Mouse (Mus musculus) kidney, postnatal 4 days (tissue): ENCODE data around the gene Col28a1.
A peak's percentile ranks its signal among the peaks of the same experiment; 100 is the strongest.

Experiments
- DNase-seq, 2 experiments: peaks; one replicate each; pipeline ENCODE4 v3.0.0; 2021; ENCODE audit warnings: mixed read lengths in 2 of 2

Col28a1 gene

DNA sequence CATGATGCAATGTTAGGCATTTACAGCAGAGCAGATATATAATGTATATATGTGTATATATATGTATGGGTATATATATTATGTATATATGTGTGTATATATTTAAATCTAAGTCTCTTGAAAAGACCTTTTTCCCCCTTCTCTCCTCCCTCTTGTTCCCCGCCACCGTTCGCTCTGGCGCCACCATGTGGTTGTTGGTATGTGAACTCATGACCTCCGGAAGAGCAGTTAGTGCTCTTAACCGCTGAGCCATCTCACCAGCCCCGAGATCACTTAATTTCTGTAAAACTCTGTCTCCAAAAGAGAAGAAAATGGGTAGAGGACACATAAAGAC lies 208.8 kb downstream of the Col28a1 start:
- DNase-seq: peak; percentile 74 to 75

- DNase-seq: peak in 1 of 2 experiments; percentile 6
Measured at GRCm38 (mm10) chr6:7982958-7983645, 209.3 kb downstream of the Col28a1 start.

- no peak for DNase-seq
Measured at GRCm38 (mm10) chr6:7971020-7971760, 221.2 kb downstream of the Col28a1 start.

DNA sequence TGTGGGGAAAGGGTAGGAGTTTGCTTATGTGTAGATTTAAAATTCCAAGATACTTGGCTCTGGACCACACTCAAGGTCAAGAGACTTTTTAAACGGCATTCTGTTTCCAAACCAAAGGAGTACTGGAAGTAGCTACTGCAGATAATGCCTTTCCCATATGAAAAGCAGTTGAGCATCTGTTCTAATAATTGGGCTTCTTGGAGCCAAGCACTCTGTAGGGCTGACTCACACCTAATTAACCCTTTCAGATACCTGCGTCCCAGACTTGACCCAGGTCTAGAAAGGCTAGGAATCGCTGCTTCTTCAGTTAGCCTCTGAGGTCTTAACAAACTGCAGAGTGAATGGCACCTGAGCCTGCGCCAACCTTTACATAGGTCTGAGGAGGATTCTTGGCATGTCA lies 223.0 kb downstream of the Col28a1 start:
- no peak for DNase-seq

DNA sequence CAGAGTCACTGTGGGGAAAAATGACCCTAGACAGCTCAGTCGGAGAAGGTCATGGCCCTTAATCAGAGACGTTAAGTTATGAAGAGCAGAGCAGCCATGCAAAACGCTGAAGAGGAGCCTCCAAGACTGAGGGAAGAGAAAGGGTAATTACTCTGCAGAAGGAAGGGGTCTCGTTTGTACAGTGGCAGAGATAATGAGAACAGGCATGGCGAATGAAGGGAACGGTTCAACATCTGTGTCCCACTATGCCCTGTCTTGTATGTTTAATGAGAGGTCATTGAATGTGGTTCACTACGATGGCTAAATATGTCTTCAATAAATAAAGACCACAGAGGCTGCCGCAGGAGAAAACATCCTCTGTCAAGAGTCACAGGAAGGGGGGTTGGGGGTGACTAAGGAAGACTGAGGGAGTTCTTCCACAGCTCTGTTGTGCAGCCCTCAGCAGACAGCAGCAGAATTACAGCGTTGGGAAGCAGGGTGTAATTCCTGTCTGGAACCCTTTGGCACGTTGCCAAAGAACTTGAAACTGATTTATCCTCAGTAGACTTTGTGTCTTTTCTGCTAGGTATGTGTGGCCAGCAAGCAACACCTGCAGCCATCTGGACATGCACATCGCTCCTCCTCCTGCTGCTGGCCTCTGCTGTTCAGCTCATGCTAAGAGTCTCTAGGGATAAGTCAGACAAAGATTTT lies 226.4 kb downstream of the Col28a1 start:
- peak; percentile 26 to 46 for DNase-seq

DNA sequence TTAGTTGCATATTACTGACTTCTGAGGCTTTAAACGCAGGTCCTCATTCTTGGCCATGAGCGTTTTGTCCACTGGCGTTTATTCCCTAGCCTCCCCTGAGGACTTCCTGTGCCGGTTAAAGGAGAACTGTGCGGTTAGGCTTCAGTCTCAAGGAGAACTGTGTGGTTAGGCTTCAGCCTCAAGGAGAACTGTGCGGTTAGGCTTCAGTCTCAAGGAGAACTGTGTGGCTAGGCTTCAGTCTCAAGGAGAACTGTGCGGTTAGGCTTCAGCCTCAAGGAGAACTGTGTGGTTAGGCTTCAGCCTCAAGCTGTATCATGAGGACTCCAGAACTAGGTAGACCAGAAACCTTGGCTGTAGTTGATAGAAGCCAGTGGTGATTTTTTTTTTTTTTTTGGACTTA lies 229.7 kb downstream of the Col28a1 start:
- no peak for DNase-seq

DNA sequence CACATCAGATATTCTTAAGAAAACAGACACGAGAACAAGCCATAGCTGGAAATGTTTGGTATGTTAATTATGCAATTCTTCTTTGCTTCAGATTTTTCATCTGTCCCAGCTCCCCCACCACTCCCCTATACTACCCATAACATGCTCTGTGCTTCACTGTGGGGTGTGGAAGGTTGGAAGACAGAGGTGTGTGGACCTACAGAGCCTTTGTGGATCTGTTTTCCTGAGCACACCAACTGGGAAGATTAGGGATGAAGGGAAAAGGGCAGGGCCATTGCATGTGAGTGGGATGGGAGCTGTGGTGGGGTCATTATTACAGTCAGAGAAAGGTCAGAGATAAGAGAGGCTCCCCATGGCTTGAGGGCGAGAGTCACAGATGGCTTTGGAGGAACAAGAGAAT lies 240.2 kb downstream of the Col28a1 start:
- no peak for DNase-seq

GRCm38 (mm10) chr6:7951778-7952177 lies 240.6 kb downstream of the Col28a1 start:
- no peak for DNase-seq
